ENCODE assay signal across 8 mouse cellular contexts in the genomic region with DNA sequence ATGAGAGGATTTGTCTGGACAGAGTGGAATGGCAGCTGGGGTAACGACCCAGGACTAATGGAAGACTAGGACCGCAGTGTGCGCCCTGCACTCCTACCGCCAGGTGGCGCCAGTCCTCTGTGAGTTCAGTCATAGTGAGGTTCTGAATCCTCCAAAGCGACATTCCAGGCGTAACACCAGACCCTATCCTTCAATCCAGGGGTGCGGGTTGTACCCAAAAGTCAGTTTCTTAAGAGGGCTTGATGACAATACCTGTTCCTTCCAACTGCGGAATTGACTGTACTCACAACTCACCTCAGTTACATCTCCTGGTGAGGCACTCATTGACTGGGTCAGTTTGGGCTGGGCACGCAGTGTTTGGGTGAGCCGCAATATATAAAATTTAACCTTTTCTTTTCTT. TPM values are rescaled to one million over a fixed set of nuclear protein-coding genes. Genes with fewer than 3 reads are reported as not detected.
DNase-seq lines count a peak whose midpoint lies in the region; ATAC-seq and TF ChIP-seq lines count a peak whose summit lies in the region.

No protein-coding gene starts in this region.

- peak; percentile 83; the same call in 1 of the 2 replicates for ATAC-seq in hindbrain, embryonic 15.5 days (ENCODE audit: low FRiP score, low read depth)
- peak; percentile 96 for ATAC-seq in megakaryocyte, adult 5-6 weeks (ENCODE audit: poor library complexity, severe bottlenecking)

- peak; percentile 93 for DNase-seq in NIH3T3 (ENCODE audit: low read depth)
- DNase-seq in cerebellum, adult 8-10 months: peak; percentile 83
- peak; percentile 90 for DNase-seq in forelimb bud, embryonic 11.5 days (ENCODE audit: low read depth, low spot score)
- DNase-seq in left cerebral cortex, adult 2 months (ENCODE audit: extremely low spot score in 1 of 2, low spot score in 2 of 2): peak; percentile 48 to 74
- DNase-seq in right cerebral cortex, adult 2 months (ENCODE audit: low spot score in 2 of 2): peak; percentile 74 to 84
- peak; percentile 79 for DNase-seq in urinary bladder, postnatal 25 days (ENCODE audit: low spot score)

- no peak overlapping the region for H3K27ac ChIP-seq in hindbrain, embryonic 15.5 days (replicated peaks)
- H3K27ac ChIP-seq in left cerebral cortex, adult 2 months: no peak overlapping the region

- 19% methylated on average over 11 of the region's 11 CpGs for WGBS in hindbrain, embryonic 15.5 days

- peaks cover 2% of the 10 kb centered on the region; the same call in 1 of the 2 replicates for H3K4me1 ChIP-seq in hindbrain, embryonic 15.5 days (replicated peaks)

- H3K4me2 ChIP-seq in hindbrain, embryonic 15.5 days: peak overlapping the region; percentile 40; the same call in 1 of the 2 replicates

- H3K9me3 ChIP-seq in hindbrain, embryonic 15.5 days: no peaks in the 10 kb centered on the region

- peak; percentile 97 for TF ChIP-seq CTCF in left cerebral cortex, adult 2 months (IDR thresholded peaks at IDR 0.05)

- no peak overlapping the region for H3K4me3 ChIP-seq in hindbrain, embryonic 15.5 days
- no peak overlapping the region for H3K4me3 ChIP-seq in left cerebral cortex, adult 2 months

- no peaks in the 10 kb centered on the region for H3K36me3 ChIP-seq in hindbrain, embryonic 15.5 days

- intact Hi-C loops in left cerebral cortex, adult 2 months (cut with DNase I): loop anchor here (1.0 to 5.0 kb wide), 2 partner anchors 126 to 173 kb away; no protein-coding TSS in a partner anchor

- H3K27me3 ChIP-seq in hindbrain, embryonic 15.5 days: no peaks in the 10 kb centered on the region; the same call in 1 of the 2 replicates

- H3K9ac ChIP-seq in hindbrain, embryonic 15.5 days: no peak overlapping the region

RNA-seq across cellular contexts. Expression of a gene that starts 9.2 kb away (rescaled TPM):
- 4.0 and 4.4 TPM in 2 replicates for polyA plus RNA-seq in hindbrain, embryonic 15.5 days (2015; fragmentation: Nextera tagmentation; extraction: Ambion mirVana)
- 10 to 100 TPM; 11.6 to 15.3 TPM for total RNA-seq in left cerebral cortex, adult 2 months (2021)
- total RNA-seq in megakaryocyte, adult 5-6 weeks (2015): not detected in 2 replicates
- total RNA-seq in megakaryocyte, adult 5-6 weeks (2017): not detected in 2 replicates

RNA-seq across cellular contexts. Expression of a gene that starts 20.6 kb away (rescaled TPM):
- 12.6 and 13.1 TPM in 2 replicates for polyA plus RNA-seq in hindbrain, embryonic 15.5 days (2015; fragmentation: Nextera tagmentation; extraction: Ambion mirVana)
- total RNA-seq in left cerebral cortex, adult 2 months (2021): 10 to 100 TPM; 37.0 TPM
- total RNA-seq in megakaryocyte, adult 5-6 weeks (2015): 26.8 and 26.9 TPM in 2 replicates
- total RNA-seq in megakaryocyte, adult 5-6 weeks (2017): 37.1 and 38.3 TPM in 2 replicates

Comparison
In these comparisons a context has a peak if more than half of its experiments do, and no peak if none do; other contexts are left out.
1. RNA of a gene that starts 9.2 kb away (total RNA-seq): 11.6 to 15.3 TPM in left cerebral cortex, adult 2 months; not detected in megakaryocyte, adult 5-6 weeks; every median in the first group is over 10 times any median in the second.
2. Peak in every context shown above with its lines, with median percentiles within 50 percentile points of each other: DNase-seq.